Mouse (Mus musculus) heart, embryonic 13.5 days (tissue): ENCODE results near the gene Tbc1d22a. TPM values are rescaled to one million over a fixed set of nuclear protein-coding genes. Genes with fewer than 3 reads are reported as not detected.

Source experiments
- ATAC-seq: fragments of 200-750 bp; cut with Nextera tagmentation; 2 replicates; pipeline ENCODE4 v1.8.0; 2017; ENCODE audit warnings: moderate TSS enrichment; ENCODE audit not compliant: insufficient number of reproducible peaks, low FRiP score, low TSS enrichment; ENCODE audit errors: extremely low read depth
- H3K27ac ChIP-seq: fragments of 300-500 bp; sonication (generic); replicated peaks from 2 replicates; pipeline ENCODE4 v1.5.1; 2015; ENCODE audit warnings: moderate library complexity, mild to moderate bottlenecking, inconsistent platforms
- H3K27me3 ChIP-seq: fragments of 300-500 bp; sonication (generic); replicated peaks from 2 replicates; pipeline ENCODE4 v1.6.1; 2015; ENCODE audit warnings: mild to moderate bottlenecking, inconsistent platforms
- H3K36me3 ChIP-seq: fragments of 300-500 bp; sonication (generic); 2 replicates; pipeline ENCODE4 v1.6.1; 2015; ENCODE audit warnings: mild to moderate bottlenecking, inconsistent platforms
- H3K4me1 ChIP-seq: fragments of 300-500 bp; sonication (generic); 2 replicates; pipeline ENCODE4 v1.6.1; 2015; ENCODE audit warnings: inconsistent platforms
- H3K4me2 ChIP-seq: fragments of 300-500 bp; sonication (generic); 2 replicates; pipeline ENCODE4 v1.6.1; 2015; ENCODE audit warnings: inconsistent platforms, mild to moderate bottlenecking, moderate library complexity
- H3K4me3 ChIP-seq: fragments of 300-500 bp; sonication (generic); 2 replicates; pipeline ENCODE4 v1.5.1; 2015; ENCODE audit warnings: moderate library complexity, mild to moderate bottlenecking, inconsistent platforms
- H3K9ac ChIP-seq: fragments of 300-500 bp; sonication (generic); 2 replicates; pipeline ENCODE4 v1.6.1; 2015; ENCODE audit warnings: inconsistent platforms, mild to moderate bottlenecking, moderate library complexity
- H3K9me3 ChIP-seq: fragments of 300-500 bp; sonication (generic); 2 replicates; pipeline ENCODE4 v1.6.1; 2016; ENCODE audit warnings: inconsistent platforms
- WGBS: fragments of 180-500 bp; shearing (Covaris S2); methylation state at CpG from one replicate; pipeline ENCODE4 v1.1.7; 2015; ENCODE audit warnings: mixed read lengths; 5-methylcytosine and 5-hydroxymethylcytosine counted together
- polyA plus RNA-seq: library from polyadenylated mRNA; unstranded; fragments of >200 nt; fragmentation: Nextera tagmentation; extraction: Ambion mirVana; gene quantifications from 2 replicates; pipeline ENCODE4 v1.2.1, GENCODE M21; 2015

Tbc1d22a gene
- polyA plus RNA-seq, 1 experiment from 2014 or later, result 9.1 TPM

GRCm38 (mm10) chr15:86511181-86511580 lies 296.9 kb downstream of the Tbc1d22a start:
- H3K4me2 ChIP-seq, result no peak overlapping the region
- ATAC-seq, result no peak
- no peak overlapping the region for H3K9ac ChIP-seq
- peaks cover 6% of the 10 kb centered on the region; the same call in 1 of the 2 replicates for H3K27me3 ChIP-seq
- 82% methylated on average over 7 of the region's 7 CpGs for WGBS
- H3K36me3 ChIP-seq, result no peaks in the 10 kb centered on the region
- no peaks in the 10 kb centered on the region for H3K4me1 ChIP-seq
- H3K9me3 ChIP-seq, result no peaks in the 10 kb centered on the region
- H3K27ac ChIP-seq, result no peak overlapping the region
- H3K4me3 ChIP-seq, result no peak overlapping the region

- Histone ChIP-seq H3K36me3 (no peaks in the 10 kb centered on the region), H3K27me3 (peaks cover 6% of the 10 kb centered on the region; the same call in 1 of the 2 replicates), H3K9me3 (no peaks in the 10 kb centered on the region), H3K9ac (no peak overlapping the region), H3K27ac (no peak overlapping the region), H3K4me3 (no peak overlapping the region), H3K4me1 (no peaks in the 10 kb centered on the region), H3K4me2 (no peak overlapping the region)
- ATAC-seq, result no peak
- 77% methylated on average over 5 of the region's 5 CpGs for WGBS
Observed at GRCm38 (mm10) chr15:86513336-86513735, 299.1 kb downstream of the Tbc1d22a start.

- no peak overlapping the region for H3K4me2 ChIP-seq
- ATAC-seq, result no peak
- no peak overlapping the region for H3K9ac ChIP-seq
- H3K36me3 ChIP-seq, result no peaks in the 10 kb centered on the region
- H3K4me1 ChIP-seq, result no peaks in the 10 kb centered on the region
- H3K9me3 ChIP-seq, result no peaks in the 10 kb centered on the region
- H3K4me3 ChIP-seq, result no peak overlapping the region
- no peak overlapping the region for H3K27ac ChIP-seq
- 0 out of 2 replicates have a peak, but pooled peaks cover 5% of the 10 kb centered on the region for H3K27me3 ChIP-seq
- WGBS, result 88% methylated on average over 4 of the region's 4 CpGs
Observed at GRCm38 (mm10) chr15:86520201-86520600, 305.9 kb downstream of the Tbc1d22a start.

- ATAC-seq, result no peak
- no peak overlapping the region for H3K27ac ChIP-seq
- no peaks in the 10 kb centered on the region for H3K9me3 ChIP-seq
- H3K4me2 ChIP-seq, result no peak overlapping the region
- H3K9ac ChIP-seq, result no peak overlapping the region
- 69% methylated on average over 6 of the region's 6 CpGs for WGBS
- no peaks in the 10 kb centered on the region for H3K27me3 ChIP-seq
- no peaks in the 10 kb centered on the region for H3K4me1 ChIP-seq
- H3K4me3 ChIP-seq, result no peak overlapping the region
- H3K36me3 ChIP-seq, result no peaks in the 10 kb centered on the region
Observed at GRCm38 (mm10) chr15:86535356-86535755, 321.1 kb downstream of the Tbc1d22a start.

GRCm38 (mm10) chr15:86542371-86542770 lies 328.1 kb downstream of the Tbc1d22a start:
- H3K9me3 ChIP-seq, result no peaks in the 10 kb centered on the region
- no peaks in the 10 kb centered on the region for H3K36me3 ChIP-seq
- H3K4me3 ChIP-seq, result no peak overlapping the region
- no peak overlapping the region for H3K27ac ChIP-seq
- 0 out of 2 replicates have a peak, but pooled peaks cover 3% of the 10 kb centered on the region for H3K27me3 ChIP-seq
- no peak overlapping the region for H3K4me2 ChIP-seq
- no peak overlapping the region for H3K9ac ChIP-seq
- no peaks in the 10 kb centered on the region for H3K4me1 ChIP-seq
- ATAC-seq, result no peak
- 70% methylated on average over 3 of the region's 3 CpGs for WGBS

GRCm38 (mm10) chr15:86544122-86544795 lies 330.0 kb downstream of the Tbc1d22a start:
- WGBS, result 89% methylated on average over 1 of the region's 1 CpGs
- H3K4me1 ChIP-seq, result no peaks in the 10 kb centered on the region
- H3K27me3 ChIP-seq, result 0 out of 2 replicates have a peak, but pooled peaks cover 3% of the 10 kb centered on the region
- no peak overlapping the region for H3K27ac ChIP-seq
- H3K36me3 ChIP-seq, result no peaks in the 10 kb centered on the region
- no peak overlapping the region for H3K9ac ChIP-seq
- no peak for ATAC-seq
- no peak overlapping the region for H3K4me2 ChIP-seq
- no peak overlapping the region for H3K4me3 ChIP-seq
- H3K9me3 ChIP-seq, result 0 out of 2 replicates have a peak, but pooled peaks cover 7% of the 10 kb centered on the region

Other genes with a start within 250 kb of the Tbc1d22a start
- 1.3 and 1.4 TPM in 2 replicates for gene Celsr1, start 180.7 kb upstream of the Tbc1d22a start, polyA plus RNA-seq
- 11.9 and 12.2 TPM in 2 replicates for gene Gramd4, start 156.8 kb upstream of the Tbc1d22a start, polyA plus RNA-seq
- gene Cerk, start 28.3 kb upstream of the Tbc1d22a start, polyA plus RNA-seq, result 12.4 and 13.2 TPM in 2 replicates